Mouse (Mus musculus): ENCODE results near the gene Bicd2.

- TF ChIP-seq POLR2A (IDR thresholded peaks at IDR 0.05; ENCODE audit: borderline replicate concordance, extremely low read depth, low read depth, low read length) (no peak), CTCF (IDR thresholded peaks at IDR 0.05; ENCODE audit: insufficient read depth, low read length) (no peak)
Observed at GRCm38 (mm10) chr13:49364716-49365115, 23.3 kb downstream of the Bicd2 start.
